Mouse (Mus musculus): ENCODE results near the gene Mapk11.

Gene Mapk11

DNA sequence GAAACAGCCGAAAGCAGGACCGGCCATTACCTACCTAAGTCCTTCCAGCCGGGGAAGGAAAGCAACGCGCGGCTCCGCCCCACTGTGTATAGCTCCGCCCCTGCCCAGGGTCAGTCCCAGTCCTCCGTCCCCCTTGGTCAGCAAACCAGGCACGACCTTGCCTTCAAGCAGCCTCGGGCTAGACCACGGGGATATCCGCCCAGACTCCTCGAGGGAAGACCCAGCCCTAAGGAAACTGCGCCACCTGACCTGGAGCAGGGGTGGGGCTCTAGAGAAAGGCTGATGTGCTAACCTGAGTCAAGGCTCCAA, 24.4 kb upstream of the Mapk11 start:
- DNase-seq (ENCODE audit: extremely low spot score) = peak; percentile 84

DNA sequence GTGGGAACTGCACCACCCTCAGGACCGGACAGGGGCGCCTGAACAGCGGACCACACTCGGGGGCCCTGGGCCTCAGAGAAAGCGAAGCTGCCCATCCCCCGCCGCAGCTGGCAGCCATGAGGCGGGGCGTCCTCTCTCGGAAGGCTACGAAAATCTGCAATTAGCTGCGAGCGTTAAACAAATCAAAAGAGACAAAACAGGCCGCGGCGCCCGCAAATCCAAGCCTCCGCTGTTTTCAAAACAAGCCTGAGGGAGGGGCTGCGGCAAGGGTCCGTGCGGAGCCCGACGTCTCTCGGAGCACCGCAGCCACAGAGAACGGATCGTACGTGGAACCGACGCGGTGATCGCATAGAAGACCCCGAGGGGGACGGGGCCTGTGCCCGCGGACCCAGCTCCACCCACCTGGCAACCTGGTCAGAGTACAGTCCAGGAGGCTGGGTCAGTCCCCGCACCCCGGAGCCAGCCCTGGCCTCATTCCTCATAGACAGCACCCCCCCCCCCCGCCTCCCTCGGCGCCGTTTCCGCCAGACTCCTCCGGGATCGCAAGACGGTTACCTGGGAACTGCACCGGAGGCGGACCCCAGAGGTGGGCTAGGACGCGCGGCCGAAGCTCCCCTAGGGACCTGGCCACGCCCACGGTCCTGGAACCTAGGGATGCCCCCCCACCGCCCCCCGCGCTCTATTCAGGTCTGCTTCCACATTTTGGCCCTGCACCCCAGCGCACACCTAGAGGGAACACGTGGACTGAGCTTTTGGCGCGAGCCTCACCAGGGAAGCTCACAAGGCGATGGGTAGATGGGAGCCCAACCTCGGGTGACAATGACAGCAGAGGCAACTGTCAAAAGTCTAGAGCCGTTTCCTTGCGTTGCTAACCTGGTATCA, 23.8 kb upstream of the Mapk11 start:
- peak; percentile 54 for DNase-seq (ENCODE audit: extremely low spot score)

DNA sequence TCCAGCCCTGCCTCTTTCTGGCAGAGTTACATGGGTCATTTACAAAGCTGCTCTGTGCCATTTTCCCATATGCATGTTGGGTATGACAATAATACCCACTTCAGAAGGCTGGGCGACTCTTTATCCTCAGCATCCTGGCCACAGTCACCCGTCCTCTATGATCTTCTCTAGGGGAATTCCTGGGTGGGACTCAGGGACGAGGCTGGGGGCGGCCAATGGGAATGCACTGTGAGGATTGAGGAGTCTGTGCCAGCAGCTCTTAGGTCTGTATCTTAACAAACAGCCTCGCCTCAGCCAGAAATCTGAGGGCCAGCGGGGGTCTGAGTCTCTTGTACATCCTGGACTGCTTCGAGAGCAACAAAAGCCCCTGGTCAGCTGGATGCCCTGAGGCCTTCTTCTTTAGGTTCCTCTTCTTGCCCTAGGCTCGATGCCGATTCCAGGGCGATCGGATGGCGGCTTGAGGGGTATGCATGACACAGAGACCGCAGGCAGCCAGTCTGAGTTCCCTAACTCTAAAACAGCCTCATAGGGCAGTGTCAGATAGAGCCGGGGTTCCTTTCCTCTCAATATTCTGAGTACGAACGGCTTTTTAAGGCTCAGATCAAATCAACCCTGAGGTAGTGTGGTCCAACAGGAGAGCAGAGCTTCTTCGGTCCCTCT, 23.0 kb upstream of the Mapk11 start:
- DNase-seq (ENCODE audit: extremely low spot score) = no peak

DNA sequence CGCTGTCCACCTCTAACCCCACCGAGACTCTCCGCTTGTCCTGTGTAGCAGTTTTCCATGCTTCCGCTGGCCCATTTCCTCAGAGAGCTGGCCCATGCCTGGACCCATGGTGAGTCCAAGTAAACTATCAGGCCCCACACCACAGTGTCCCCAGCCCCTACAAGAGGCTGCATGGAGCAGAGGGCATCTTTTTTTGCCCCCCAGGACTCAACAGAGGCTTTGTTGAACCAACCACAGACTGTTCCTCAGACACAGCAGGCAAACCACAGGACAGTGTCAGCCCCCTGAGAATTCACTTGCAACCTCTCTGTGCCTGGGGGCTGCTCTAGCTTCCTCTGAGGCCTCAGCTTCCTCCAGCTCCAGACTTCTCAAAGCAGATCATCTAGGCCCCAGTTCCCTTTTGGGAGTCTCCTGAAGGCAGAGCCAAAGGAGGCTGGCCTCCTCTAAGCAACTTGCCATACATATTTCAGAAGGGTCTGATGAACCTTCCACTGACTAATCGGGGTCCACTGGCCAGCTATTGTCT, 22.2 kb upstream of the Mapk11 start:
- DNase-seq (ENCODE audit: extremely low spot score) = no peak

DNA sequence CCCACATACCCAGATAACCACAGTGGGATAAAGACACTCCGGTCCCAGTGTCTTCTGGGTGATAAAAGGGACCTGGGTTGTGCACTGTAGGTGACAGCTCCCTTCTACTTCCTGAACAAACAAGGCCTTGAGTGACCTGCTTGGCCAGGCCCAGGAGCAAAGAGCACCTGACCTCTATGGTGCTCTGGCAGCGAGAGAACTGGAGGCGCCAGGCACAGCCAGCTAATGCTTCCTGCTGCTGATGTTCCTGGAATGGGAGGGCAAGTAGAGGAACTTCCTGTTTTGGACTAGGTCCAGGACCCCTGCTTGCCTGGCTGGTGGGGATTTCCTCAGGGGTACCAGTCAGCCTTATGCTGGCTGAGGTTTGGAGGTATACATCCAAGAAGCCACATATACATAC, 20.7 kb upstream of the Mapk11 start:
- peak; percentile 20 for DNase-seq (ENCODE audit: extremely low spot score)

DNA sequence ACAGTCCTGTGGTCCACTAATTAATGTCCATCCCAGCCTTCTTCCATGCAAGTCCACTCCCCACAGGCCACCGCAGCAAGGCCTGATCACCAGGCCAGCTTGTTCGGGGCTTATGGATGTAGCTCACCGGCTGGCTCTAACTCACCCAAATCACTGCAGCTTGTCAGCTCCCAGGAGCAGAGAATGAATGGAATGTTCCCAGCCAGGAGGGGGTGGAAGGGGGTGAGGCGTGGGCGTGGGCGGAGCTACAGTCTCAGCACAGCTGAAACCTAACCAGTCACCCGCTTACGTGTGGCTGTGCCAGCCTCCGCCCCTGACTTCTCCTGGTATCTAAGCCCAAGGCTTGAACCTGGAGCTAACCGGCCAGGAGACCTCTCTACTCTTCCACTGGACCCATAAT, 20.0 kb upstream of the Mapk11 start:
- DNase-seq (ENCODE audit: extremely low spot score) = peak; percentile 87

DNA sequence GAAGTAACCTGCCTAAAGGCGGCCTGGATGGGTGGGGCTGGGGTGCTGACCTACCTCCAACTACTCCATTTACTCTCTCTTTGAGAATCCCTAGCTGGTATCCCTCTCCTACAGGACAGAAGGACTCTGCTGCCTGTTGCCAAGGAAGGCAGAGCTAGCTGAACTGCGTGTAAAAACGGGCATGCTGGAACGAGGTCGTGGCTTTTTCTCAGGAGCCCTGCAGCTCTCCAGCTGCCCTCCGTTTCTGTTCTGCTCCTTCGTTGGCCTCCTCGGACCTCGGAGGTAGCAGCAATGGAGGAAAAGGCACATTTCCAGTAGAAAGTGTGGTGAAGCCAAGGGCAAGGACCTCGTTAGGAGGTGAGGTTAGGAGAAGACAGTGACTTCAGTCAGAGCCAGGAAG, 19.5 kb upstream of the Mapk11 start:
- no peak for DNase-seq (ENCODE audit: extremely low spot score)

DNA sequence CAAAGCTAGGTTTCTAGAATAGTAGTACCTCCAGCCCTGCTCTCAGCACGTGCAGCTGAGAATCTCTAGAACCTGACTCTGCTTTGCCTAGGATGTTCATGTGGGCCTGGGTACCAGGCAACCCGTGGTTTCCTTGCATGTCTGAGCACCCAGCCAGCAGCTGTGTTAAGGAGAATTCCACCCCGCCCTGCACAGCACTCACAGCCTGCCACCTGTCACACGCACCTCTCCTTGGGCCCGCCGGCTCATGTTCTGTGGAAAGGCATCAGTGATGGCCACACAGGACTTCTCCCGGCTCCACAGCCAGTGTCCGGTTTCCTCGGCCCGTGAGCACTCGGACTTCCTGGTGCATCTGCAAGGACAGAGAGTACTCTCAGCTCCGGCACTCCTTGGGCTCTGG, 16.1 kb upstream of the Mapk11 start:
- DNase-seq (ENCODE audit: extremely low spot score) = no peak

DNA sequence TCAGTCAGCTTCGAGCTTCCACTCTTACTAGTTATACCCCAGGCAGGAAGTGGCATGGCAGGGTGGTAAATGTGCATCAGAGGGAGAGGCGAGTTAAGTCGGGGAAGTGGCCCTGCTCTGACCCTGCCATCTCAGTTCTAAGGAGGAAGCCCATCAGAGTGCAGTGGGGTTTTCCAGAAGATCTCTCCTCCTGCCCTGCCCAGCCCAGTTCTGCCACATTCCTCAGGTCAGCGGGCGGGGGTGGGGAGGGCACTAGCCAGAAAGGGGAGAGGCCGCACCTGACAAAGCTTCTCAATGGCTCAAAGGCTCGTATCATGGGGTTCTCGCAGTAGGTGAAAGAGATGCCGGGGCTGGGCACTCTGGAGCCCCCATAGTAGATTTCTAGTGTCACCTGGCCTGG, 12.0 kb upstream of the Mapk11 start:
- no peak for DNase-seq (ENCODE audit: extremely low spot score)

DNA sequence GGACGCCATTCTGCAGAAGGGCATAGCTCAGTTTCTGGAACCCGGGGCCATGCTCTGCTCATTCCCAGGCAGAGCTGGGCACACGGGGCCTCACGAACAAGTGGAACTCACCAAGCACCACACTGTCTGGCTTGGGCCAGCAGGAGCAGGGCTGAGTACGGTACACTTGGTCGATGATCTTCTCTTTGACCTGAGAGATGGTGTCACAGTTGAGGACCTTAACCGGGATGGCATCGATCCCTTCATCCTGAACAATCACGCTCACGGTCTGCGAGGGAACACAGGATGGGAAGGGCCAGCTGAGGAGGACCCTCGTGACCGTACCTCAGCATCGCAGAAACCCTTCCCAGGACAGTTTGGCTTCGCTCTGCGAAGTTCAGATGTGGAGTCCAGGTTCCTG, 9.1 kb upstream of the Mapk11 start:
- no peak for DNase-seq (ENCODE audit: extremely low spot score)

DNA sequence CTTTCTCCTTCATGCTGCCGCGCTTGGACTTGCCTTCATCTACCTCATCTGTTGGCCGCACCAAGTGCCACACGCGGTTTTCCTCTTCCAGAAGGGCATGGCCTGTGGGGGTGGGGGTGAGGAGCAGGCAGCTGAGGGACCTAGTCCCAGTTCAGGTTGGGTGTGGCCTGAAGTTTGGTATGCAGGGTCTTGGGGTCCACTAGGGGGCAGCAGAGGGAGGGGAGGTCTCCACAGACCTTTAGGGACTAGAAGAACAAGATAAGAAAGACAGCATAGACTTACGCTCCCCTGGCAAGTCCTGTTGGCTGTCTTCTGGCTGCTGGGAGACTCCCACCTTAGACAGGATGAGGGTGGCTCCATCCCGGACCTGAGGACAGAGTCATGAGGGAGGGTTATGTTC, 8.5 kb upstream of the Mapk11 start:
- DNase-seq (ENCODE audit: extremely low spot score) = peak; percentile 72

DNA sequence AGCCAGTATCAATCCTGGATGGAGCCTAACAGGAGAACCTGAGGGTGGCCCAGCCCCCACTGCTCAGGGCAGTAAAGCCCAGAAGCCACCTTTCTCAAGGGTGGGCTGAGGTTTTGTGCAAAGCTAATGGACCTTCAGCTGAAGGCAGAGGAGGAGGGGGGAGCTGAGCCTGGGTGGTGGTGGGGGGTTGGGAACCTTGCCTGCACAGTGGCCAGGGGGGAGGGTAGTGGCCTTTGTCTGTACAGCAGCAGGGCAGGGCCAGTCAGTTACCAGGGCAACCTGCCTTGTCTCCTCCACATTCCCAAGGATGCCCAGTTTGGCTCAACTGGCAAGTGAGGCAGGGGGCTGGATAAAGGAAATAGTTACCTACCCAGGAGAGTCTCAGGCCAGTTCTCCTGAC, 2.9 kb upstream of the Mapk11 start:
- DNase-seq (ENCODE audit: extremely low spot score) = peak; percentile 73

DNA sequence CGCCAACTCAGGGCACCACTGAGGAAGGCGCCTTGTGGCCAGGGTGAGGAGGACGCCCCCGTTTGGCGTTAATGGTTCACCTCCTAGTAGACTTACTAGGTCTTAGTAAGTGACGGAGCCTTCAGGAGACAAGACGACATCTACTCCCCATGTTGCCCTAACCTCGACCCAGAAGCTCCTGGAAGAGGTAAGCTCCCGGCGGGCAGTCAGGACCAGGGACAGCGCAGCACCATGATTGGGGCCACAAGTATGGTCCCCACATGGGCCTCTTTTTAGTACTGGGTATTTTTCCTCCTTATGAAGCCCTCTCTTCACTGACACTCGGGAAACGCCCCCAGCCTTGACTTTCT, 588 bp upstream of the Mapk11 start:
- no peak for DNase-seq (ENCODE audit: extremely low spot score)

DNA sequence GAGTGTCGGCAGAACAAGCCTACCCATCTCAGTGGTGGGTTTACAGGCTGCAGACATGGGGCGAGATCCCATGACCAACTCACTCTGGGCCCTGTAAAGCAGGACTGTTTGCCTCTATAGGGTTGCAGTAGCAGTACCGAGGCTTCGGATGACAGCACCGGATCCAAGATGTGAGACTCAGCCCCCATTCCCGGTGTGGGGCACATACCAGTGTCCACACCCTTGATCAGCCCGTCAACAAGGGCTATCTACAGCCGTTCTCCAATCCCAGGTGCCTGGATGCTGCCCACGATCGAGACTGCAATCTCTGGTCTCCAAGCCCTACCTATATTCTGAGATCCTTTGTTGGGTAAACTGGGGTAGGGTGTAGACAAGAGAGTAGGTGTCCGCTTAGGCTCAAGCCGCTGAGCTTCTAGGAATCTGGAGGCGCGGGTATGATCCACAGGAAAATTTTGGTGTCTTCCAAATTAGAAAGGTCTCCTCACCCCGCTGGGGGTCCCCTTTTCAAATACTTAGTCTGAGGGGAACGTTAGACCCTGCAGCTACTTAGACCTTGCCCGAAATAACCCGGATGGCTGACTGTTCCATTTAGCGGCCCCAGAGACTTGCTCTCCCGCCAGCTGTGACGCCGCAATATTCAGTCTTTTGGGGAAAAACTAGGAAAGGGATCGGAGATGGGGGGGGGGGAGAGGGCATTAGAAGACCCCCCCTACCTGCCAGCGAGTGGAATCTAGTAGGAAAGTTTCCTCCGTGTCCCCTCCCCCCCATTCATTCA, 745 bp downstream of the Mapk11 start:
- peak; percentile 40 for DNase-seq (ENCODE audit: extremely low spot score)

DNA sequence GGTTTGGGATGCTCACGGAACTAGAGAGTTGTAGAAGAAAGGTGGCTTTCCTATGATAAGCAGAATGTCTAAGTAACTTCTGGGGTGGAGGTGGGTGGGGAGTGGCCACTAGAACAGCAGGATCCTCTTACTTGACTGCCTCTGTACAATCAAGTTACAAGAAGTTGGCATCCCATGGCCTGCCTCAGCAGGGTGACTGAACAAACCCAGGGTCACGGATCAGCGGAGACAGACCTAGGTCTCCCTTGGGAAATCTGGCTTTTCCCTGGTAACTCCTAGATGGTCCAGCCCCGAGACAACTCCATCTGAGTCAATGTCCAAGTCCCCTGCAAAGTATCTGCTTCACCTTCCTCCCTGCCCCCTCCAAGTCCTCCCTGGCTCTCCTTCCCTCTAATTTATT, 1.5 kb downstream of the Mapk11 start:
- no peak for DNase-seq (ENCODE audit: extremely low spot score)

DNA sequence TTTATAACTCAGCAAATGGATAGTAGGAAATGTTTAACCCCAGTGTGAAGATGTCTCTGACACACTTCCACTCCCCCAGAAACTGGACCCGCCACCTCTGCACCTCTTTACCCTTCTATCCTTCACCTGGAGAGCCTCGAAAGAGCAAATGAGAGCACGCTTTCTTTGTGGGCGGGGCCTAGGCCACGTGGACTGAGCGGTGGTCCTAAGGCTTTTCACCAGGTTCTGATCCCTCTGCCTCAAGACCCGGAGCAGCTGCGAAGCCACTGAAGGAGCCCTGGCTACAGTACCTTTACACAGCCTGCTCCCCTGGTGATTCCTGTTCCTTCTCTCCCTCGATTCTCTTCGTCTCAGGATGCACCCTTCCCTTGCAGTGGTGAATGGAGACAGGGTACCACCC, 2.0 kb downstream of the Mapk11 start:
- no peak for DNase-seq (ENCODE audit: extremely low spot score)

DNA sequence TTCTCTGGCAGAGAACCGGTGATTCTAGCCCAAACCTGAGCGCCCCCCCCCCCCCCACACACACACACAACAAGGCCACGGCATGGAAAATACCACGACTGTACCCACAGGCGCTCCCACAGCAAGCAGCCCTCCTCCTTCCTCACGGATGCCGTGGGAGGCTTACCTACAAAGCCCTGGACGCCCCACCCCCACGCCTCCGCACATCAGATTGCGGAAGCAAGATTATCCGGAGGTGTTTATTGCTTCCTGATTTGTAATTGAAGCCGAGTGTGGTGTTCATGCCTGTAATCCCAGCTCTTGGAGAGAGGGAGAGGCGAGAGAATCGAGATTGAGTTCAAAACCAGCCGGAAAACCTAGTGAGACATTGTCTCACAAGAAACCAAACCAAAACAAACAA, 2.4 kb downstream of the Mapk11 start:
- DNase-seq (ENCODE audit: extremely low spot score) = no peak

DNA sequence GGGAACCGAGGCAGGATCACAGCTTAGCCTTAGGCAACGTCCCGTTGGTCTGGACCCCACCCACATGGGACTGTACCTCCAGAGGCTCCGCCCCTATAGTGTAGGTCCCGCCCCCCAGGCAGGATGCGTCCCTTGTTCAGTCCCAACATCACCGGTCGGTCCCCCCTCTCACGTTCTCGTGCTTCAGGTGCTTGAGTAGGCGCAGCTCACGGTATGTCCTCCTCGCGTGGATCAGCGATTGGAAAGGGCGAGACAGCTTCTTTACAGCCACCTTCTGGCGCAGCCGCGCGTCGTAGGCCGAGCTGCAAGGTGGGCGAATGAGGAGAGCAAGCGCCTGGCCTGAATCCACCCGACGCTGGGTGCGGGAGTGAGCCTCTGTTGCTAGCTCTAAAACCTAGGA, 2.9 kb downstream of the Mapk11 start:
- DNase-seq (ENCODE audit: extremely low spot score) = peak; percentile 55

DNA sequence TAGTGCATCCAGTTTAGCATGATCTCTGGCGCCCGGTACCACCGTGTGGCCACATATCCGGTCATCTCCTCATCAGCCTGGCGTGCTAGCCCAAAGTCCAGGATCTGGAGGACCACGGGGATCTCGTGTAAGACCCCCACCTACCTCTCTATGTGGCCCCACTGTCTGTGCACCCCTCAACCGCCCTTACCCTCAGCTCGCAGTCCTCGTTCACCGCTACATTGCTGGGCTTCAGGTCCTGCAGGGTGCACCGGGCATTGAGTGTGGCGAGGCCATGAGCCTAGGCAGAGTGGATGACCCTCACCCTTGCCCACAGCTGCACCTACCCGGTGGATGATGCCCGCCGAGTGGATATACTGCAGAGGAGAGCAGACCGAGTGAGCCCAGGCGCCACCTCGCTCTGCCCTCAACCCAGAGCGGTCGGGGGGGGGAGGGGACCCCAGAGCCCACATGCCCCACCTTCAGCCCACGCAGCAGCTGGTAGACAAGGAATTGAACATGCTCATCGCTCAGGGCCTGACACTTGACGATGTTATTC, 3.5 kb downstream of the Mapk11 start:
- DNase-seq (ENCODE audit: extremely low spot score) = no peak

DNA sequence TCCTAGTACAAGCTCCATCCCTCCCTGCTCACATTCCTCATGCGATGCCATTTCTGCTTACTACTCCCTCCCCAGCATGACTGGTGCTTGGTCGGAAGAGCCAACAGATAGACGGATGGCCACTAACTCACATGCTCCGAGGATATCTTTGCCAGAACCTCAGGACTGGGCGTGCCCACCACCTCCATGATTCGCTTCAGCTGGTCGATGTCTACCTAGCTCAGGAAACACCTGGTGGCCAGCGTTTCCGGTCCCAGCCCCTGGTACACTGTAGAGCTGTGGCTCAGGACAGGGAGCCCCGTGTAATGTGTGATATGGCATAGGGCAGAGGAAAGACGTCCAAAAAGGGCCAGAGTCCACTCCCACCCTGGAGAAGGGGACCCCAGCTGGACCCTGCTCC, 4.5 kb downstream of the Mapk11 start:
- no peak for DNase-seq (ENCODE audit: extremely low spot score)

DNA sequence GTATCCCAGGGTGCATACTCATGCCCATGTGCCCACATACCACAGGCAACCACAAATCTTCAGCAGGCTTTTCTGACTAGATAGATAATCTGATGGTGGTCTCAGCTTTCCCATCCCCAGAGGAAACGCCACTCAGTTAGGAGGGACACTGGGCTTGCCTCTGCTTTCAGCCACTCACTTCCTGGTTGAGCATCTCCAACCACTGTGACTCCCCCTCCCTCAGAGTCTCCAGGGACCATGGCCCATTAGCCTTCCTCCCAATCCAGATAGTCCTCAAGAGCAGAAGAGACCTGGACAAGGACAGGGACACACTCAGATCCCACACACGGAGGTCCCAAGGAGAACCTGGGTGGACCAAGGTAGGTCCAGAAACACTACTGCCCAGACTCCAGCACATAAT, 6.3 kb downstream of the Mapk11 start:
- DNase-seq (ENCODE audit: extremely low spot score) = no peak

DNA sequence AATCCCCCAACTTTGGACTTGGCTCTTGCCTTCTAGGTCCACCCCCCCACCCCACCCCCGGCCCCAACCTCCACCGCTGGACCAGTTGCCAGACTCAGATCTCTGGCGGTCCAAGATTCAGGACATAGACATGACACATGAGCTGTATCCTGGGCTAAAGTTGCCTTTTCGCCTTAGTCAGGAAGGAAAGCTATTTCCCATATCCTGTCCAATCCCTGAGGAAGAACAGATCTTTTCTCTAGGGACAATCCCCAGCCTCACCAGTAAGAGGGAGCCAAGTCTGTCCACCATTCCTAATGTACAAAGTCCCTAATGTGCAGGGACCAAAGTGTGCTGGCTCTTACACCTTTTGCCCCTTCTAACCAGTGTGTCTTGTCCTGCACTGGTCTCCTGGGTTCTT, 7.5 kb downstream of the Mapk11 start:
- no peak for DNase-seq (ENCODE audit: extremely low spot score)

DNA sequence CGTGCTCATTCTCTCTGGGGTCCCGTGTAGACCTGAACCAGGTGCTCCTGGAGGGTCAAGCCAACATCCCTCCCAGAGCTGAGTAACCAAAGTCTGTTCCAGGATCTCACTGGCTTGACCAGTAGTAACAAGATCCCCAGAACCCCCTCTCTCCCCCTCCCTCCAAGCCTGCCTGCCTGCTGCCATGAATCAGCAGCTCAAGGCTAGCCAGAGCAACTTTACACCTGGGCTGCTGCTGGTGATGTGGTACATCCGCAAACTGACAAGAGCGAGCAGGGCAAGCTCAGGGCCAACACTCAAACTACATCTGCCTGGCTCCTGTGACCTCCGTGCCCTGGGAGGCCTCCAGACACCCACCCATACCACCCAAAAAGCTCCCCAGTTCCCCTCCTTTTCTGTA, 8.0 kb downstream of the Mapk11 start:
- no peak for DNase-seq (ENCODE audit: extremely low spot score)

Data from embryo, embryonic 9.5 days (tissue).